Mouse (Mus musculus): ENCODE data around the gene Rnf133.

Rnf133 gene

GRCm38 (mm10) chr6:23650205-23650604, at the start of gene Rnf133:
Gene Rnf133, minus strand, starts transcription at chr6:23650305.
- DNase-seq: no peak

DNA sequence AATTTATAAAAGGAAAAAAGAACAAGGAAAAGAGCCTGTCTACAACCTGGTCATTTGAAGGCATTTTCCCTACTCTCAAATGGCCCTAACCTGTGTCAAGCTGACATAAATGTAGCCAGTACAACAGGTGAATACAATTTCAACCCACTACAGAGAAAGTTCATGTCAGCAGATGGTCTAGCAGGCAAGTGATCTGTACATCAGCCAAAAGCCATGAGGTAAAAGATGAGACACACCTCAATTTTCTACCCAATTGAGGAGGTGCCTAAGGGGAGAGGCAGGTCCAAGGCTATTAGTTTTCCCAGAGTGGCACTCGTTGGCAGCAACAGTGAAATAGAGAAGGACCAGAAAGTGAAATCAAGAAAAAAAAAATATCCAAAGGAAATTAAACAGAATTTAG, 28.1 kb upstream of the Rnf133 start:
- no peak for DNase-seq

- no peak for DNase-seq
Measured at GRCm38 (mm10) chr6:23655036-23655435, 4.9 kb upstream of the Rnf133 start, which contains the start of gene Rnf148. Gene Rnf148, minus strand, starts transcription at chr6:23655136.

DNA sequence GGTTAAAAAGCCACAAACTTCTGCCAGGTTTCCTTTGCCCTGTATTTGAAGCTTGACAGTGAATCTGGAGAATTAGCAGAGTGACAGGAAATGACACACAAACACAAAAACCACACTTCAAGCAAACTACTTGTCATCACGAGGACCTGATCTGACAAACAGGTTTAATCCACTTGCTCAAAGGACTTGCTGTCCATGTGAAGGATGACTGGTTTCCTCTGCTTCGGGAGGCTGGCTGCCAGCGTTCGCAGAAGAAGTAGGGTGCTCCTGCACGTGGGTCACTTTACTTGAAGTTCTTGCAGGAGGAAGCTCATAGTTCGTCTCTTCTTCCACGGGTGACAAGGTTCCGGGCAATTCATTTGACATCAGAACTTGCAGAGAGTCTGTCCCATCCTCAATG, 1.4 kb downstream of the Rnf133 start:
- DNase-seq: peak; percentile 14

DNA sequence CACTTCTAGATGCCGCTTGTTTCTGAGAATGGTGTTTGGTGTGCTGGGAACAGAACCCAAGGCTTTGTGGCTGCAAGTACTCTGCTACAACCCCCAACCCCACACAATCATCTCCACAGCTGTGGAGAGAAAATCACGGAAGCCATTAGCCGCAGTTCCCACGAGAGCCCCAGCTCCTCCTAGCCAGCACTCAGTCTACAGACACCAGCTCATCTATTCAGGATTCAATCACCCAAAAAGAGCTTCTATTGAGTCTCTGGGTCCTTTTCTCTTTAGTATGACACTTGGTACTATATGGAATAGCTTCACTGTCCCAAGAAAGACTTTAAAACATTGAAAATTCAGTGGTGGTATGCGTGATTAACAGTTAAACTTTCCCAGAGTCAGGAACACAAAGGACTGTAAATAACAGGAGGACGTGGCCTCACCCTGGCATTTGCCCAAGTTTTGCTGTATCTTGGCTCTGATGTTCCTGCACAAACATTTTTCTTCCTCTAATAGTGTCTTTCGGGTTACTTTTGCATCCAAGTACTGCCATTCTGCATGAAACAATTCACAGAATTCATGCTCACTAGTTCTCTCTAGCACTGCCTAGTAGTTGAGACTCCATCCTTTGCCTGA, 2.4 kb downstream of the Rnf133 start:
- DNase-seq: peak; percentile 86

DNA sequence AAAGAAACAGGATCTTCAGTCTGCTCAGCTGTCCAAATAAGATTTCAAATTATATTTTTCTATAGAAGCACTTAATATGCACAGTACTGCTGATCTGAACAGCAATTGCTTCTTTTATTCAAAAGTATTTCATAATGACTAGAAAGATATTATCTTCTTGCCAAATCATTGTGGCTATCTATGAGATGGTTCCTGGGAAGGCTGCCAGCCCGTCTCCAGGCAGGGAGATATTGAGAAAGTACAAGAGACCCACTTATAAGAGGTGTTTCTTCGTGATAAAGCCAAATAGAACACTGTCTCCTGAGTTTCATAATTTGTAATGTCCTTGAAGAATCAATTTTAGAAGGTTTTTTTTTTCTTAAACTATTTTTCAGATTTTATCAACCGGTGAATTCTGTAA, 13.0 kb downstream of the Rnf133 start:
- DNase-seq: no peak

DNA sequence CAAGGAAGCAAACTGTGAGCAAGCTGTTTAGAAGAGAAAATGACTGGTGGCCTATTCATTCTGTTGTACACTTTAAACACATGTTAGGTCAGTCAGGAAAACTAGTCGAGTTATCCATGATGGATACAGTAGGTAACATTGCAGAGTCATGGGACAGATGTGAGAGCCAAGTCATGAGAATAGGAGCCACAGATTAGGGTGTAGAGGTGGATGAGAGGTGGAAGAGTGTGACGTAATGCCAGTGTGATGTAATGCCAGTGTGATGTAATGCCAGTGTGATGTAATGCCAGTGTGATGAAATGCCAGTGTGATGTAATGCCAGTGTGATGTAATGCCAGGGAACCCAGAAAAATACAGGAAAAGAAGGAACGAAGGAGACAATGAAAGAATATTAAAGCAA, 14.9 kb downstream of the Rnf133 start:
- DNase-seq: no peak

DNA sequence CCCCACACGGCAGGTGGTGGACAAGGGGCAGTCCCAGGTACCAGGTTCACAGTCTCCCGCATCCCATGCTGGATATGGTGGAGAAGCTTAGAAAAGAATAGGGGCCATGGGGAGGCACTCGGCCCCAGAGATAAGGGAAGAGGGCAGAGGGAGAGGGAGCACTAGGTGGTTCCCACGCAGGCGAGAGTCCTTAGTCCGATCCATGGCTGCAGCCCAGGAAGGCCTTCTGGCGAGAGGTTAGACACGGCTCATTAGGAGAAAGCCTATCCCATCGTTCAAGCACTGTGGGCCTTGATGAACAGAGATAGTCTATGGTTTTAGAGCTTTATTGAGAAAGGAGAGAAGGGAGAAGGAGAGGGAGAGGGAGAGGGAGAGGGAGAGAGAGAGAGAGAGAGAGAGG, 16.1 kb downstream of the Rnf133 start:
- no peak for DNase-seq

DNA sequence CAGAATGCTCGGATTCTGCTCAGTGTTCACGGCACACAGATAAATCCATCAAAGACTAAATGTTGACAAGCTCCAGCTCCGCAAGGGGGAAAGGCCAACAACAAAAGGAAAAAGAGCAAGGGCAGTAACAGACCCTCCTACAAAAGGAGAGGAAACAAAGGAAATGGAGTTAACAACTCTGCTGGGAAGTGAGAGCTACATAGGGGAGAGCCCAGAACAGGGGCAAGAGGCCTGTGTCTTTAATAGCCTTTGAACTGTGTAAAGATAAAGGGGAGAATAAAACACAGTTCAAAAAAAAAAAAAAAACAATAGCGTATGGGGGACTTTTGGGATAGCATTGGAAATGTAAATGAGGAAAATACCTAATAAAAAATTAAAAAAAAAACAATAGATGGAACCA, 19.6 kb downstream of the Rnf133 start:
- no peak for DNase-seq
